Mouse (Mus musculus) gastrocnemius, postnatal 14 days (tissue): ENCODE results near the gene Stab1. TPM values are rescaled to one million over a fixed set of nuclear protein-coding genes. Genes with fewer than 3 reads are reported as not detected.
A peak's percentile ranks its signal among the peaks of the same experiment; 100 is the strongest.

Source experiments
- DNase-seq: peaks from one replicate; pipeline ENCODE4 v3.0.0; 2021; ENCODE audit warnings: mixed read lengths
- intact Hi-C: fragments of 180-260 bp; cut with DNase I; formaldehyde crosslinking; loops from one replicate; pipeline ENCODE4 v1.15.1; 2025; ENCODE audit warnings: low total_unique reads
- total RNA-seq, 2 experiments: library from RNA; stranded (reverse); gene quantifications; 2 replicates each; pipeline ENCODE4 v1.2.3; 2021

Gene Stab1
- total RNA-seq, 2 experiments from 2014 or later: 29.8 to 40.4 TPM

DNA sequence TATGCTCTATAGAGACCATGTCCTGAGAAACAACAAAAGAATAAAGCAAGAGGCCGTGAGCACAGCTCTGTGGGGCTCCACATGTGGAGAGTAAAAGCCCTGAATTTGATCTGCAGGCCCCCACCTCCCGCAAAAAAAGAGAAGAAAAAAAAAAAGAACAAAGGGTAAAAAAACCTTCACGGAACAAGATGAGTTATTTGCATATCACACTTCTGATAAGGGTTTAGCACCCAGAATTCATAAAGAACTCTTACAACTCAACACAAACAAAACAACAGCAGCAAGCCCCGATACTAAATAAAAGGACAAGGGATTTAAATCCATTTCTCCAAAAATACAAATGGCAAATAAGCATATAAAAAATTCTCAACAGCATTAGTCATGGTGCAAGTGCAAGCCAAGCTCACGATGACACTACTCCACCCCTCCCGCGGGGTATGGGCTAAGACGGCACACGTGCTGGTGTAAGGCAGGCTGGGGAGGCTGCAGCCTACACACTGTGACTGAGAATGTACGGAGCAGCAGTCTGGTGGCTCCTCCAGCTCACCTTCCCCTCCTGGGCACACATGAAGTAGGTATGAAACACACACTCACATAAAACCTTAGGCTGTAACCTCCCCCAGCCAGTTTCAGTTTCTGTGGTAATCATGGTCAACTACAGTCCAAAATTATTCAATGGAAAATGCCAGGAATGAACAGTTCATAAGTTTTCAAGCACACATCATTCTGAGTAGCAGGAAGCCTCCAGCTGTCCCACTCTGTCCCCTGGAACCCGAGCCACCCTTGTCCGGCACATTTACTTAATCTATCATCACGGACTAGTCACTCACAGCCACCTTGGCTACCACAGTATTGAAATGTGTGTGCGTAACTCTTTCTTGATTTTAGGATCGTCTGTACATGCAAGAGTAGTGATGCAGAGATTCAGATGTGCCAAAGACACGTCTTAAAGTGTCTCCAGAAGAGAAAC is 29.4 kb upstream of the Stab1 start:
- DNase-seq: peak; percentile 66
- intact Hi-C loops: no loop called here

DNA sequence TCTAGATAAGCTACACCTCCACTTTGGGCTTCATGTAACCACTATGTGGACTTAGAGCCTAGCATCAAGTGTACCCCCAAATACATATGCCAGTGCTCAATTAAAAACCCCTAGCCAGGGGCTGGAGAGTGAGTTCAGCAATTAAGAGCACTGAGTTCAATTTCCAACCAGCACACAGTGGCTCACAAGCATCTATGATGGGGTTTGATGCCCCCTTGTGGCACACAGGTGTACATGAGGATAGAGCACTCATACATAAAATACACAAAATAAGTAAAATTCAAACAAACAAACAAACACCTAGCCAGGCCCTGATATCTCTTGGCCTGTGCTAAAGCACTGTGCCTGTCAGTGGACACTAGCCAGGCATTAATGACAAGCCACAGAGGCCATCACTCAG is 27.5 kb upstream of the Stab1 start:
- no peak for DNase-seq
- intact Hi-C loops: no loop called here

DNA sequence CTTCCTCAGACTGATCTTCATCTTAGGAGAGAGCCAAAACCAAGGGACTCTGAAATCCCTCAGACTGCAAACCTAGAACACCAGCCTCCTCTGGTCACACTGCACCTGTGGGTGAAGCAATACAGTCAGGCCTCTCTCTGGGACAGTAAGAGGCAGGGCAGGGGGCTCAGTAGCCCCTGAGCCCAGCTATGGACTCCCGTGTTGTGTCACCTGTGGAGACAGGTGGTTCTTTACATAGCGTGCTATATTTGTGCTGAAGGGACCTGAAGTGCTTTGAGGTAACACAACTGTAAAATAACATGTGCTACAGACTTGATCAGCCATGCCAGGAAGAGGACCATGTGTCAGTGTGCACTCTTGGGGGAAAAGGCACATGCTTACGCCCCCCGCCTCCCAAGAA is 27.1 kb upstream of the Stab1 start:
- intact Hi-C loops: no loop called here
- DNase-seq: no peak

DNA sequence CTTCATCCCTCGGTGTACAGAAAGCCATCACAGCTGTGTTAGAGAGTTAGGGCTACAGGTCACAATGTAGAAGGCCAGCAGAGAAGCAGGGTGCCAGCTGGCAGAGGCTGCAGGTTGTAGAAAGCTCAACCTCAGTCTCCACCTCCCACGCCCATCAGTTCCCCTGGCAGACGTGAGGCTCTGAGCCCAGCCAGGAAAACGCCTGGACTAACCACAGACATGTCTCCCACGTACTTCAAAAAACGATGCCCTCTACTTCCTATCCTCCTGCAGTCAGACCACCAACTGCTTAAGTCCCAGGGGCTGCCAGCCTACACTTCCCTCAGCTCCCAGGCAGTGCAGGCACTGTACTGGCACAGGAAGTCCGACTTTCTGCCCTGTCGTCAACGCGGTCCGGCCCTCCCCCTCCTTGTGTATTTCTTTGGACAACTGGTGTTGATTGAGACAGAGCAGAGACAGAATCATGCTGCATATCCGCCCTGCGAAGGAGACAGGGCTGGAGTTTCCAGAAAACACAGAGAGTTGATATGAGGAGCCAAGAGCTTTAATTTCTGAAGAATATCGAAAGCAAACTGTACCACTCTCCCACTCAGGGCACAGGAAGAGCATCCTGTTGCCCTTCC is 26.6 kb upstream of the Stab1 start:
- intact Hi-C loops: no loop called here
- peak; percentile 87 for DNase-seq

DNA sequence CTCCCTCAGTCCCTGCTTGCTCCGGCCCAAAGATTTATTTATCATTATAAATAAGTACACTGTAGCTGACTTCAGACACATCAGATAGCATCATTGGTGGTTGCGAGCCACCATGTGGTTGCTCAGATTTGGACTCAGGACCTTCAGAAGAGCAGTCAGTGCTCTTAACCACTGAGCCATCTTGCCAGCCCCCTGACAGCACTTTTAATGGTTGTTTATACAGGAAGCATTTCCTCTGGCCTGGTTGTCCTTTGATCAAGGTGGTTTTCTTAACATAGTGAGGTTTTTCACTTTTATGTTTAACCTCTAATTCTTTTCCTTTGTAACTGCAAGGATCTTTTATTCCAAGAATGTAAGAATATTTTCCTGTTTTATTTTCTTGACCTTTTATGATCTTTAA is 26.0 kb upstream of the Stab1 start:
- no peak for DNase-seq
- intact Hi-C loops: no loop called here

DNA sequence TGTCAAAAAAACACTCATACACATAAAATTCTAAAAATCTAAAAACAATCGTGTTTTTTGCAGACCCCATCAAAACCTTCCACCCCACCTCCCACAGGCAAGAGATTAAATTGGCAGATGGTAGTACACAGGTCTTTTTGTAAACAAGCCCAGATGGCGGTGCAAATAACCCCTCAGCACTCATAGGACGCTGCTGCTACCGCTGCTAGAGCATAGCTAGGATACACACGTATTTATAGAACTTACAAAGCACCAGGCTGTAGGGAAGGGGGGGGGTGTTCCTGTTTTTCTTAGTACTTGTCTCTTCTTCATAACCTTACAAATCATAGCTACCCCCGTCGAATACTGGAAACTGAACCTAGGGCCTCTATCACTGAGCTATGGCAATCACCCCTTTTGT is 25.4 kb upstream of the Stab1 start:
- DNase-seq: no peak
- intact Hi-C loops: no loop called here

DNA sequence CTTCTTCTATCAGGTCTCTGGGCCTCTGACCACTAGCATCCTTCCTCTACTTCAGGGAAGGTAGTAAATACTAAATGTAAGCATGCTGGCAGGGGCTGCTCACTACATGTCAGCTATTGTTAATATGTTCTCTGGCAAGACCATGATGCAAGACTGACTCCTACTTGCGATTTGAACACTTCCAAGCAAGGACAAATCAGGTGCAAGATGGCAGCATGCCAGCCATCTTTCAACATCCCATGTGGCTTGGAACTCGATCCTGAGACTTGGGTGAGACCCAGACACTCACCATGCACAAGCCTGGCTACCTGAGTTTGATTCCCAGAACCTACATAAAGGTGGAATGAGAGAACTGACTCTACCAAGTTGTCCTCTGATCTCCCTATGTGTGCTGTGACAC is 23.5 kb upstream of the Stab1 start:
- intact Hi-C loops: no loop called here
- DNase-seq: no peak

DNA sequence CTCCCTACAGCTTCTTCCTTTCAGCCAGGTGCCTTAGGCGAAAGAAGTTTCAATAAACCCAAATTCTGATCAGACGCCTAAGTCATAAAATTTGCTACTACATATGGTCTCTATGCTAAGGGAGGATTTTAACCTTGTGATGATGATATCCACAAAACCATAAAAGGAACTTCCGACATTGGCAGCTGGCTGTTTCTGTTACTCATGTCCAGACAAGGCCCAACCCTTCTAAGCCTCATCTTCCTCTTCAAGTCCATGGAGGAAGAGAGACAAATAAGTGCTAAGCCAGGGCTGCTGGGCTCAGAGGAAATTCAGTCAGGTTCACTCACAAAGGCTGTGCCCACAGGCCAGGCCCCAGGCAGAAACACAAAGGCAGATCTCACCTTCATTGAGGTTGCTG is 20.9 kb upstream of the Stab1 start:
- no peak for DNase-seq
- intact Hi-C loops: loop anchor here (10.0 kb wide), 1 partner anchor 55 kb away; the partner anchor contains the start of gene Nt5dc2

DNA sequence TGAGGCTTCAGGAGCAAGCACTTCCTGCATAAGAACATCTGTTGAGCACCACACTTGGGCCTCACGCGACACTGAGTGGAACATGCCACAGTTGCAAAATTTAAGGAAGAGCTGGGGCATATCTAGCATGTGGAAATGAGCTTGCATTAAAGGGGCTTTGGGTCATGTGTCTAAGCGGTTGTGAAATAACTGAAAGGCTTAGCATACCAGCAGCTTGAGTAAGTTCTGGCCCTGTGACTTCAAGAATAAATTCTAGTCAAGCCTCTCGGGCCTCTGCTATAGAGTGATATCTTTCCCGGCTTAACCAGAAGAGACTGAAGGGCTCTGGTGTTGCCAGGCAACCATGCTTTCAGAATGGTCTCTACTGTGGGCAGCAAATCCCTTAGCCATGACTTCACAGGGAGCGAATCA is 20.3 kb upstream of the Stab1 start:
- intact Hi-C loops: loop anchor here (10.0 kb wide), 1 partner anchor 54 kb away; the partner anchor contains the start of gene Nt5dc2
- DNase-seq: no peak

DNA sequence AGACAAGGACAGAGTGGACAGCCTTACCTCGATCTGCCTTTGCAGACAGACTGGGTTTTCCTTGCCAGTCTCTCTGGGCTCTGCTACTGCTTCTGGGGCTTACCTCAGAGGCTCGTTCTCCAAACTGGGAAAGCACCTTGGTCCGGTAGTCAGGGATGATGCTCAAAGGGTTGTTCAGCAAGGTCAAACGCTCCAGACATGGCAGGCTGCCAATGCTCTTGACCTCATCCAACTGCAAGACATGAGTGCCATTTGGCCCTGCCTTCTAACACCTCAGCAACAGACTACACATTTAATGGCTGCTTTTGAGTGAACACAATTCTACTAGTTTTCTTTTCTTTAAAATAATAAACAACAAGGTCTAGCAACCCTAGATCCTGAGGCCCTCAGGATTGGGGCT is 18.2 kb upstream of the Stab1 start:
- intact Hi-C loops: loop anchor here (10.0 kb wide), 1 partner anchor 52 kb away; the partner anchor contains the start of gene Nt5dc2
- DNase-seq: no peak

DNA sequence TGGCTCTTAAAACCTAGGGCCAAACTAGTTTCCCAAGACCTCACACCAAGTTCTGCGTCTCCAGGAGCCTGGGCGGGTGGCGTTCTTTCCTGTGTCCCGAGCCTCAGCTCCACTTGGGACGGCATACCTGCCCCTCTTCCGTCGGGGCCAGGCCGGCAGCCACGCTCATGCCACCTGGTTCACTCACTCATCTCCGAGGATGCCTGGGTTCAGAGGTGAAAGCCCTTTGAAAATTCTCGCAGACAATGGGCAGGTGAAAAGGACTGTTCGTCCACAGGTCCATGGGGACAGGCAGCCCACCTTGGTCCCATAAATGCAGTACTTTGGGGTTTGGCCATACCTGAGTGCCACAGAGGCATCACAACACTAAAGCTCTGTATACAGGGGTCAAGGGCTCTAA is 15.8 kb upstream of the Stab1 start:
- no peak for DNase-seq
- intact Hi-C loops: loop anchor here (10.0 kb wide), 1 partner anchor 49 kb away; the partner anchor contains the start of gene Nt5dc2

DNA sequence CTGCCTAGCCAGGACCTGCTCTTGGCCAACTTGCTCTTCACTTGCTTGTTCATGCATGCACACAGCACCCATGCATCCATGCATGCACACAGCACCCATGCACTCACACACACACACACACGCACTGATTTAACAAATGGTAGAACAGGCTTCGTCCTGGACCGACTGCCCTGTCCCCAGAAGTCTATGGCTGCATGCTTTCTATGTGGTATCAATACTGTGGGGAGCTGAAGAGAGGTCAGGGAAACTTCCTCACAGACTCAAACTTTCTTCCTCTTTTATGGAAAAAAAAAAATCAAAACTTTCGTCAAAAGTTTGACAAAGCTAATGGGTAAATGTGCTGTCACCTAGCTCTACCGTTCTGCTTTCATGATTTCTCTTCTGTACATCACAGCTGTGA is 15.1 kb upstream of the Stab1 start:
- no peak for DNase-seq
- intact Hi-C loops: loop anchor here (10.0 kb wide), 1 partner anchor 49 kb away; the partner anchor contains the start of gene Nt5dc2

DNA sequence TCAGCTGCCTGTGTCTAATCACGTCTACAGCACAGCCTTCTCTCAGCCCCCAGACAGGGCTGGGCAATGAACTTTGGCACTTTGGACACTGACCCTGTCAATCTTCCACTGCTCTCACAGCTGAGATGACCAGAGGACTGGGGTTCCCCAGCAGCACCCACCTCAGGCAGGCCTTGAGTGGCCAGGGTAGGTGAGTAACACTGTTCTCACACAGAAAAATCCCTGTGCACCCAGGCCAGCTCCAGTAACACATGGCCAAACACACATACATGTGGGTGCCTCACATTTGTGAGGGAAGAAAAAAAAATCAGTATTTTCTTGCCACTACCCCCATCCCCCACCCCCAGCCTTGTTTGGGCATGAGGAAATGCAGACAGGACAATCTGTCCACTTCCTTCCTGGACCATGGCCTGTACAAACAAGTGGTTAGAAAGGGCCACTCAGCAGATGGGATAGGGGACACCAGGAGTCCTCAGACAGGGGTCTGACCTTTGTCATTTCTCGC is 14.4 kb upstream of the Stab1 start:
- intact Hi-C loops: loop anchor here (10.0 kb wide), 1 partner anchor 48 kb away; the partner anchor contains the start of gene Nt5dc2

DNA sequence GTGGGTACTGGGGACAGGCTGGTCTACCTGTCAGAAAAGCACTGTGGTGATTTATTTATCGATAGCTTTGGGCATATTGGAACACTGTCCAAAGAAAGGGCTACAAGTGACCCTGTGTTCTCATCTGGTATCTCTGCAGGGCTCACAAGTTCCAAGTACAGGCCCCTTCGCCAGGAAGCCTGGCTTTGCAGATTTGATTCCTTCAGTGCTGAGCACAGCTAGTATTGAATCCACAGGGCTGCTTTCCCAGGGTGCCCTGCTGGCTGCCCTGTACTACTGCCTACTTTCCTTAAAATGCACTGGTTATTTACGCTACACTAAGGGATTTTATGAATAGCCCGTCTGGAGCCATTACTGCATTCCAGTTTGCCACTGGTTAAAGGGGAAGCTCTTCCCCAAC is 13.1 kb upstream of the Stab1 start:
- intact Hi-C loops: loop anchor here (10.0 kb wide), 1 partner anchor 47 kb away; the partner anchor contains the start of gene Nt5dc2

More for the DNA sequence above, 14.4 kb upstream of the Stab1 start:
- no peak for DNase-seq

DNA sequence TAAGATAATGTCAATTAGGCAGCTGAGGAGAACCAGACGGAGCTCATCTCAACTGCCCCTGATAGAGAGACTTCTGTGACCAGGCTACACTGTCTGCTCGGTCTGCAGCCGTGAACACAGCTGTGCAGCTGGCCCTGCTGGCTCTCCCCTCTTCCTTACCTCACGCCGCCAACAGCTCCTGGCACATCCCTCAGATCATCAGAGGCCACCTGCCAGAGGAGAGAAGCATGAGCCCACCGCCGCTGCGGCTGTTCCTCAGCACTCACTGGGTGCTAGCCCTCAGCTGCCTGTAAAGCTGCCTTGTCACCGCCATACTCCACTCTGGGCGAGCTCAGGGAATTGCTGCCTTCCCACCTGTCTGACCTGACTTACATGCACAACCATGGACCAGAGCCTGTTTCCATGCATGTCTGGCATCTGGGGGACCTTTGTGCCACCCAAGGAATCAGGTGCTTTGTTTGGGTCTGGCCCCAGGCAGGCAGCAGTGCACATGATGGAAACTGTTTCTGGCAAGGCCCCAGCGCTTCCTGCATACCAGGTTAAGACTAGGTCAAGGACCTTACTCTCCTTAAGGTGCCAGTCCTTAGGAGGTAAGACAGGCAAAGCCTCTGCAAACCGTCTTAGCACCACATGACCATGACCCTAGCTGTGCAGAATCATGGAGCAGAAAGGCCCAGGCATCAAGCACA is 11.4 kb upstream of the Stab1 start:
- intact Hi-C loops: loop anchor here (10.0 kb wide), 1 partner anchor 45 kb away; the partner anchor contains the start of gene Nt5dc2
- DNase-seq: peak; percentile 68

More for the DNA sequence above, 13.1 kb upstream of the Stab1 start:
- DNase-seq: no peak

DNA sequence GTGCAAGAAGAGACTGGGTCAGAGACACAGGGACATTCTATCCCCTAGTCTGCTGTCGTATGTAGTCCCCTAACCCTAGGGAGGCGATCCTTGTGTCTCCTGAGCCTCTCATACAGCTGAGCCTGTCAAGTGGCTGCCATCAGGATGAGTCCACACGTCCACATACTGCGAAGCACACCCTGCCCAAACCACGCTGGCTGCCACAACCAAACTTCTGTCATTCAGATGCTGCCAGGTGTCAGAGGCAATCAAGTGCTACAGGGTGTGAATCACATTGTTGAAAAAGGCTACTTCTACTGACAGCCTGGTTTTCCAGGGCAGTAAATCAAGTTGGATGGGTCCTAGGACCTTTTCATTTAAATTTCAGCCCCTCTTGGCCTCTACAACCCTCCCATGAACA is 9.3 kb upstream of the Stab1 start:
- intact Hi-C loops: no loop called here
- no peak for DNase-seq

DNA sequence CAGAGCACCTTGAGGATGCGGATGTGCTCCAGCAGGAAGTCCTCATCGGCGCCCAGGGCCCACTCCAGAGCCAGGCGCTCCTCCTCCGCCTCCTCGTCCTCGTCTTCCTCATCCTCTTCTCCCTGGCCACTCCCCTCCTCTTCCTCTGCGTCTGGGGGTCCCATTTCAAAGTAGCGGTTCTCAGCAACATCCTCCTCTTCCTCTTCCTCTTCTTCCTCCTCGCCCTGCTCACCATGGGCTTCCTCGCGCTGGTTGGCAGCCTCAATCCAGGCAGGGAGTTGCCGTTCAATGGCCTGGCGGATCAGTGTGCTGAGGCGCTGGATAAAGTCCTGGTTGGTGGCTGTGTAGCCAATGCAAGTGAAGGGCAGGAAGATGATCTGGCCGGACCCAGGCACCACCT is 8.8 kb upstream of the Stab1 start:
- intact Hi-C loops: no loop called here

DNA sequence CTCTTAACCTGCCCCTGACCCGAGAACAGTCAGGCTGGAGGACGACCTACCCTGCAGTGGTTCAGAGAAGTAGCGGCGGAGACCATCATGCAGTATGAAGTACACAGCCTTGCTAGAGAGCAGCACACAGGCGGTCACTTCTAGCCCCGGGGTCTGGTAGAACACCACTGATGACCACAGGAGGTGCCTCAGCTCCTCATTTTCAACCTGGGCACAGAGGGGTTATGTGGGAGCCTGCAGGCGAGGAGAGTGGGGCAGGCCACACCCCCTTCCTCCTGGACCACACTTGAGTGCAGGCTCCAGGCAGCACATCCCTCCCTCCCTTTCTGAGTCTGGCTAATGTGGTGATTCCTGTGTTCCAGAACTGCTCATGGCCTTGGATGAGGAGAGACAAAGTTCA is 5.1 kb upstream of the Stab1 start:
- DNase-seq: no peak
- intact Hi-C loops: no loop called here

More for the DNA sequence above, 8.8 kb upstream of the Stab1 start:
- DNase-seq: no peak

DNA sequence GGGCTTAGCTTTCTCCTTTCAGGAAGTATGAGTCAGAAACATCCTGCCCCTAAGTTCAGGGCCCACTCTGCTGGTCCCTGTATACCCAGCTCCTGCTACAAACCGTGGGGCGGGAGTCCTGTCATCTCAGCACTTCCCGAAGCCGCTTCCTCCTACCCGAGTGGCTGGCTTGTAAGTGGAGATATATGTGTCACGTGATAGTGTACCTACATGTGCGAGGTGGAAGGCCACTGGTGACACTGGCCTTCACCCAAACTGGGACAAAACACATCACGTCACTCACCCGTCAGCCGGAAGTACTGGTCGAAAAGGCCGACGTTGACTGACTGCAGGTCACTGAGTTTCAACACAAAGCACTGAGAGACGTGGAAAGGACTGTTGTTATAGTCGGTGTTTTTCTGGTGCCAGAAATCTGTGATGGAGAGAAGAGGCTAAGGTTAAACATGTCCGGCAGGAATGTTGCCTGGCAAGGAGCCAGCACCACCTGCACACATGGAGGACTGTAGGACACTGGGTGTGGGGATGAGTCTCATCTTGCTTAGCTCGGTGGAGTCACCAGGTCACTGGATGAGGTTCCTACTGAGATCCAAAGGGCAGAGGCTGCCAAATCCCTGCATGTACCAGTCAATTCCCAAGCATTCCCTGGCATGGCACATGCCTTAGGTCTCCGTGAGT is 4.5 kb upstream of the Stab1 start:
- DNase-seq: no peak
- intact Hi-C loops: no loop called here
